Mouse (Mus musculus) gastrocnemius, postnatal 25 days (tissue): Measurements from ENCODE around the gene Rnf220. TPM values are rescaled to one million over a fixed set of nuclear protein-coding genes. Genes with fewer than 3 reads are reported as not detected.

ENCODE experiments used
- DNase-seq: peaks from one replicate; pipeline ENCODE4 v3.0.0; 2022
- total RNA-seq, 2 experiments: library from RNA; stranded (reverse); gene quantifications; 1 replicate in 1 of 2; 2 replicates in 1 of 2; pipeline ENCODE4 v1.2.3; 2021

Rnf220 gene
- total RNA-seq, 2 experiments from 2014 or later = 48.0 to 49.1 TPM

GRCm38 (mm10) chr4:117438064-117438463 is 58.8 kb downstream of the Rnf220 start:
- DNase-seq = no peak

GRCm38 (mm10) chr4:117436995-117437660 is 59.7 kb downstream of the Rnf220 start:
- no peak for DNase-seq

GRCm38 (mm10) chr4:117434336-117434735 is 62.5 kb downstream of the Rnf220 start:
- no peak for DNase-seq

- DNase-seq = no peak
Observed at GRCm38 (mm10) chr4:117429604-117430003, 67.2 kb downstream of the Rnf220 start.

GRCm38 (mm10) chr4:117427540-117427939 is 69.3 kb downstream of the Rnf220 start:
- DNase-seq = no peak

- no peak for DNase-seq
Observed at GRCm38 (mm10) chr4:117421077-117421476, 75.8 kb downstream of the Rnf220 start.

- no peak for DNase-seq
Observed at GRCm38 (mm10) chr4:117416827-117417226, 80.0 kb downstream of the Rnf220 start.

- DNase-seq = no peak
Observed at GRCm38 (mm10) chr4:117410049-117410410, 86.8 kb downstream of the Rnf220 start.

- DNase-seq = no peak
Observed at GRCm38 (mm10) chr4:117409144-117410048, 87.5 kb downstream of the Rnf220 start.

- DNase-seq = no peak
Observed at GRCm38 (mm10) chr4:117407945-117408344, 88.9 kb downstream of the Rnf220 start.

- DNase-seq = no peak
Observed at GRCm38 (mm10) chr4:117405999-117406398, 90.9 kb downstream of the Rnf220 start.

- no peak for DNase-seq
Observed at GRCm38 (mm10) chr4:117405211-117405610, 91.6 kb downstream of the Rnf220 start.

GRCm38 (mm10) chr4:117403411-117403810 is 93.4 kb downstream of the Rnf220 start:
- DNase-seq = no peak

- no peak for DNase-seq
Observed at GRCm38 (mm10) chr4:117397128-117397527, 99.7 kb downstream of the Rnf220 start.

GRCm38 (mm10) chr4:117393027-117393426 is 103.8 kb downstream of the Rnf220 start:
- no peak for DNase-seq

- no peak for DNase-seq
Observed at GRCm38 (mm10) chr4:117392391-117392790, 104.5 kb downstream of the Rnf220 start.

- no peak for DNase-seq
Observed at GRCm38 (mm10) chr4:117391966-117392365, 104.9 kb downstream of the Rnf220 start.

- no peak for DNase-seq
Observed at GRCm38 (mm10) chr4:117390850-117391795, 105.7 kb downstream of the Rnf220 start.

GRCm38 (mm10) chr4:117389264-117390054 is 107.4 kb downstream of the Rnf220 start:
- DNase-seq = no peak

GRCm38 (mm10) chr4:117385247-117385646 is 111.6 kb downstream of the Rnf220 start:
- no peak for DNase-seq

GRCm38 (mm10) chr4:117381846-117382245 is 115.0 kb downstream of the Rnf220 start:
- no peak for DNase-seq
